Mouse (Mus musculus): ENCODE results near the gene Scgn.

Scgn gene

DNA sequence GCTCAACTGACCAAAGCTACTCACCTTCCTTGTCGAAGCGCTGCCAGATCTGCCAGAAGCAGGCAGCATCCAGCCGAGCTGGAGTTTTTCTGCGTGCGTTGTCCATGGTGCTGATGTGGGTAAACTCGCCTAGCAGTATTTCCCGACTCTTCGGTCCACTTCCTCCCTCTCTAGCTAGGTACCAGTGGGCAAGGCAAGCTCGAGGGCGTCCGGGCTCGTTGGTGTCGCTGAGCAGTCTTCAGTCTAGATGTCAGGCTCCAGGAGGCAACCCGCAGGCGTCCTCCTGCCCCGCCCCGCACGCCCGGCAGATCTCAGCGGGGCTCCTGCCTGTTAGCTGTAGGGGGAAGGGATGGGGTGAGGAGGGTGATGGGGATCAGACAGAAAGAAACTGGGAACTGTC is at the start of gene Scgn:
Gene Scgn (minus strand): TSS at position 287 of the 400 bp plus-strand sequence.
- DNase-seq (ENCODE audit: low spot score) = peak; percentile 77

- DNase-seq (ENCODE audit: low spot score) = no peak
Observed at GRCm38 (mm10) chr13:24040221-24040620, 49.2 kb upstream of the Scgn start.

DNA sequence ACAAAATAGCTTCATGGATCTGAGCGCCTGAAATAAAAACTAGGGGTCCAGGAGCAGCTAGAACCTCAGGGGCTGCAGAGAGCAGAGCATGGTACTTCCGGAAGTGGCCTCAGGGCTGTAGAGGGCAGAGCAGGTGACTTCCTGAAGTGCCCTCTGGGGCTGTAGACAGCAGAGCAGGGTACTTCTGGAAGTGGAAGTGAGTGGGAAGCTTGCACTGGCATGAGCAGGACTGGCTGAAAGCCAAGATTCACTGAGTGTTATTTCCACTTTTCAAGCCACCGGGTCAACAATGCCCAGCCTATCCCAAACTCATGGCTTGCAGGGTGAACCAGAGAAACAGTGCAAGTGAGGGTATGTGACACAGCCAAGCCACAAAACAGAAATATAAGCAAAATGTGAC is 46.5 kb upstream of the Scgn start:
- DNase-seq (ENCODE audit: low spot score) = no peak

GRCm38 (mm10) chr13:24036150-24036549 is 45.1 kb upstream of the Scgn start:
- no peak for DNase-seq (ENCODE audit: low spot score)

GRCm38 (mm10) chr13:24027191-24028170 is 36.5 kb upstream of the Scgn start:
- no peak for DNase-seq (ENCODE audit: low spot score)

DNA sequence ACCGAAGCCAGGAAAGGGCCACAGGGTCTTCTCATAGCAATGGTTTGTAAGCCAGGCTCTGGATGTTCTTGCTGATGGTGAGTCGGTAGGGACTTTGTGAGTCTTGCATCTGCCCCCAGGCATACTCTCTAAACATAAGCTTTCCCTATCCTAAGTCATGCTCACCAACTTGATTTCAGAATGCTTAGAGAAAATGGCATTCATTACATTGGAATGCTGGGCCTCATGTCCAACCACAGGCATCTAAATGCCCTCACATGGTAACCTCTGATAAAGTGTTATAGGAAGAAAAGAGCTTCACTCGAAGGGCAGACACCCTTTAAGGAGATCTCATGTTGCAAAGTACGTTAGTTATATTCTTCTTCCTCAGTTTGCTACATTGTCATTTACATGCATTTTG is 27.5 kb upstream of the Scgn start:
- no peak for DNase-seq (ENCODE audit: low spot score)

- DNase-seq (ENCODE audit: low spot score) = no peak
Observed at GRCm38 (mm10) chr13:24005528-24005927, 14.5 kb upstream of the Scgn start.

DNA sequence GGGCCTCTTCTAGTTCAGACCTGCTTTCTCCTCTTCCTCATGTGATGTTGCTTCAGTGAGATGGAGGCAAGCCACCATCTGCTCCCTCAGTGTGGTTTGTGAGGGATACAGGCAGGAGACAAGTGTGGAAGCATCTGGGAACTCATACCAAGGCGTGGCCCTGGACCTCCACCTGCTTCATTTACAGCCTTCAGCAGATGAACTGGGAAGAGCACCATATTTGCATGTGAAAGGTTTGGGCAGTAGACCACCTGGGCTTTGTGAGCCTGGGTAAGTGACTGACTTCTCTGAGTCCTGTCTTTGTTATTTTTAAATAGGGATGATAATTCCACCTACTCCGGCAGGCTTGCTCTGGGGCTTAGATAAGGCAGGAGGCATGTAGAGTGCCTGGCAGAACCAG is 10.8 kb upstream of the Scgn start:
- DNase-seq (ENCODE audit: low spot score) = no peak

- no peak for DNase-seq (ENCODE audit: low spot score)
Observed at GRCm38 (mm10) chr13:24001081-24001480, 10.1 kb upstream of the Scgn start.

DNA sequence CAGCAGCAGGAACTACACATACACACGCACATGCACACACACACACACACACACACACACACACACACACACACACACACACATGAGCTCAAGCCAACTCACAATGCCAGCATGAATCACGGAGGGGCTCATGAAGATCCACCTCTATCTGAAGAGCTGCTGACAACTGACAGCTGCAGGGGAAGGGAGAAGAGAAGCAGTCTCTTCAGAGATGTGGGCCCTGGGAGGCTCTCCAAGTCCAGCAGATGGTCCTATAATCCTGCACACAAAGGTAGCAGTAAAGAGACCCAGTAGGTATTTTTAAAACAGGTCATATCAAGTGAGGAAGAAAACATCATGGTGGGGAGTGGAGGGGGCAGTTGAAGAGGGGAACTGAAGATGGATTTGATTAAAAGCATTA is 7.8 kb upstream of the Scgn start:
- no peak for DNase-seq (ENCODE audit: low spot score)

GRCm38 (mm10) chr13:23994756-23995155 is 3.7 kb upstream of the Scgn start:
- DNase-seq (ENCODE audit: low spot score) = no peak

DNA sequence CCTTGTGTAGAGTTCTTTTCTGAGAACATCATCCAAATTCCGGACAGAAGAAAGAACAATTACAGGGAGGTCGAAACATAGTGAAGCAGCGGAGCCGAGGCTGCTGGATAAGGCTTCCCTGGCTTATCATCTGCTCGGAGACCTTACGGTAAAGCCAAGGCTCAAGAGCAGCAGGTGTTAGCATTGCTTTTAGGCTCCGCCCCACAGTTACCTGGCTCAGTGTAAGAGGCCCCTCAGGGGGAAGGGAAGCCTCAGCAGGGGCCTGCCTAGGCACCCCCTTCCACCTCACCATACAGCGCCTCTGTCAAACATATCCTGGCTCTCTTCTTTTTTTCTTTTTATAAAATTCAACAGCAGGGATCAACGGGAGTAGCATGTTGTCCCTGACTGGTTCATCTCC is 3.0 kb upstream of the Scgn start:
- DNase-seq (ENCODE audit: low spot score) = no peak

DNA sequence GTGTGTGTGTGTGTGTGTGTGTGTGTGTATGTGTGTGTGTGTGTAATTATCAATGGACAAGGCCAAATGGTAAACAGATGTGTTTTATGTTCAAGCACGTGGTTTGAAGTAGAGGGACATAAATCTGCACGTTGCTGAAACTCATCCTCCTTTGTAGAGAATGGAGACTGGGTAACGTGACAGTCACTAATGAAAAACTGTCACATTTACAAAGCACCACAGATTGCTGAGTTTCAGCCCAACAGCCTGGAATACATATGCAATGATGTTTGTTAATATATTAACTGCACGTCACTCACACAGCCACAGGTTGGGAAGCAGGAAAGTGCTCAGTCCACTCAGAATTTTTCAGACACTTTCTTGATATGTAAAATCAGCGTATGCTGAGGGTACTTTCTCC is 563 bp downstream of the Scgn start:
- DNase-seq (ENCODE audit: low spot score) = no peak

GRCm38 (mm10) chr13:23985130-23985529 is 5.9 kb downstream of the Scgn start:
- DNase-seq (ENCODE audit: low spot score) = no peak

- no peak for DNase-seq (ENCODE audit: low spot score)
Observed at GRCm38 (mm10) chr13:23972271-23972670, 18.7 kb downstream of the Scgn start.

DNA sequence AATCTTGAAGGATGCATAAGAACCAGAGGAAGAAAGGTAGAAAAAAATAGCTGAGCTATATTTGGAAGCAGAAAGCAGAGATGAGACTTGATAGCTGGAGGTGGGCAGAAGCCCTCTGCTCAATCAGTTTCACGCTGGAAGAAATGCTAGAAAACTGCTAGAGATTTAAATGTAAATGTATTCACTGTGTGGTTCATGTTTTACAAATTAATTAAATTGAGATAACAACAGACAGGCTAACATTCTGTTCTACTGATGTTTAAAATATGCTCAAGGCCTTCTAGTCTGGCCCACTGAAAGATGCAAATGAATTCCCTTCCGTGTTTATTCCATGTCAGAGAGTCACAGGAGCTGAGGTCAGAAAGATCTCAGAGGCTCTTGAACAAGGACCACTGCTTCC is 19.1 kb downstream of the Scgn start:
- no peak for DNase-seq (ENCODE audit: low spot score)

- DNase-seq (ENCODE audit: low spot score) = no peak
Observed at GRCm38 (mm10) chr13:23964909-23965308, 26.1 kb downstream of the Scgn start.

- DNase-seq (ENCODE audit: low spot score) = no peak
Observed at GRCm38 (mm10) chr13:23959776-23960175, 31.2 kb downstream of the Scgn start.

- DNase-seq (ENCODE audit: low spot score) = no peak
Observed at GRCm38 (mm10) chr13:23950928-23951327, 40.1 kb downstream of the Scgn start.

GRCm38 (mm10) chr13:23949484-23950246 is 41.3 kb downstream of the Scgn start:
- no peak for DNase-seq (ENCODE audit: low spot score)

- DNase-seq (ENCODE audit: low spot score) = no peak
Observed at GRCm38 (mm10) chr13:23946254-23946653, 44.8 kb downstream of the Scgn start.

GRCm38 (mm10) chr13:23942861-23943260 is 48.2 kb downstream of the Scgn start:
- no peak for DNase-seq (ENCODE audit: low spot score)

GRCm38 (mm10) chr13:23940291-23940690 is 50.7 kb downstream of the Scgn start:
- no peak for DNase-seq (ENCODE audit: low spot score)

Measured in testis, postnatal 10 days (tissue).